Mouse (Mus musculus) bone marrow, adult 2 months (tissue): ENCODE measurements around the gene Slc44a4.

Experiments
- CTCF ChIP-seq: fragments of 200-500 bp; IDR thresholded peaks from 2 replicates; pipeline ENCODE4 v1.5.1; 2011; ENCODE audit warnings: low read length, control low read depth; ENCODE audit not compliant: control insufficient read depth, insufficient read depth
- POLR2A ChIP-seq: fragments of 200-500 bp; IDR thresholded peaks from 2 replicates; pipeline ENCODE4 v1.6.1; 2011; ENCODE audit warnings: low read depth, mild to moderate bottlenecking, control low read depth, low read length, borderline replicate concordance; ENCODE audit not compliant: control insufficient read depth

GRCm38 (mm10) chr17:34910982-34911381, 3.3 kb upstream of the Slc44a4 start:
- TF ChIP-seq CTCF: no peak
- TF ChIP-seq POLR2A: no peak
